Mouse (Mus musculus): ENCODE results near the gene Lhx5. TPM values are rescaled to one million over a fixed set of nuclear protein-coding genes. Genes with fewer than 3 reads are reported as not detected.

The Lhx5 gene
- polyA plus RNA-seq, 1 experiment = not detected

DNA sequence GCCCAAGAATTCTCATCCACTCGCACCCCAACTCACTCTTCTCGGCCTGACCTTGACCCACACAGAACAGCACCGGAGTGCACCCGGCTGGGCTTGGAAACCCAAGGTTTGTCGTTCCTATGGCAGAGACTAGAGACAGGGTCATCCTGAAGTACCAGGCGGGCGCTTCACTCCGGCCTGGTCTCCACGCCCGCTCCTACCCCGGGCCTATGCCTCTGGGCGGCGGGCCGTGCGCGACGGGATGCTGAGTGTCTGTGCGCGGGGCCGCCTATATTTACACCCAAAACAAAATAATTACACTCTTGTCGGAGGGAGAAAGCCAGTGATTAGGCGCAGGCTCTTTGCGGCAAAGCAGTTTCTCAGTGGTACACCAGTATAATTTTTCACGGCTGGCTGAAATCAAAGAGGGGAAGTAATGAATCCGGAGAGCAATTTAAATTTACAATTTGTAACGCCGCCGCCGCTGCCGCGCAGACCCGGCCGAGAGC is 4.0 kb upstream of the Lhx5 start:
- H3K4me1 ChIP-seq (ENCODE audit: control insufficient read depth, insufficient read depth, low read length) = no peaks in the 10 kb centered on the region
- H3K27ac ChIP-seq (ENCODE audit: control insufficient read depth, insufficient read depth, low read depth, low read length, poor library complexity) = no peak overlapping the region
- WGBS = 4% methylated on average over 33 of the region's 33 CpGs
- H3K4me3 ChIP-seq (replicated peaks; ENCODE audit: control insufficient read depth, low read depth, low read length) = no peak overlapping the region
- TF ChIP-seq POLR2A (IDR thresholded peaks at IDR 0.05; ENCODE audit: borderline replicate concordance, control insufficient read depth, low read depth, low read length) = no peak
- TF ChIP-seq CTCF (IDR thresholded peaks at IDR 0.05; ENCODE audit: control insufficient read depth, insufficient read depth, low read length) = no peak

GRCm38 (mm10) chr5:120428189-120428838 is 3.2 kb upstream of the Lhx5 start:
- WGBS = 7% methylated on average over 21 of the region's 21 CpGs
- no peaks in the 10 kb centered on the region for H3K4me1 ChIP-seq (ENCODE audit: control insufficient read depth, insufficient read depth, low read length)
- TF ChIP-seq POLR2A (IDR thresholded peaks at IDR 0.05; ENCODE audit: borderline replicate concordance, control insufficient read depth, low read depth, low read length) = no peak
- no peak for TF ChIP-seq CTCF (IDR thresholded peaks at IDR 0.05; ENCODE audit: control insufficient read depth, insufficient read depth, low read length)
- H3K27ac ChIP-seq (ENCODE audit: control insufficient read depth, insufficient read depth, low read depth, low read length, poor library complexity) = no peak overlapping the region
- no peak overlapping the region for H3K4me3 ChIP-seq (replicated peaks; ENCODE audit: control insufficient read depth, low read depth, low read length)

GRCm38 (mm10) chr5:120428990-120429389 is 2.5 kb upstream of the Lhx5 start:
- H3K4me3 ChIP-seq (replicated peaks; ENCODE audit: control insufficient read depth, low read depth, low read length) = no peak overlapping the region
- H3K27ac ChIP-seq (ENCODE audit: control insufficient read depth, insufficient read depth, low read depth, low read length, poor library complexity) = no peak overlapping the region
- H3K4me1 ChIP-seq (ENCODE audit: control insufficient read depth, insufficient read depth, low read length) = no peaks in the 10 kb centered on the region
- WGBS = 6% methylated on average over 5 of the region's 6 CpGs
- TF ChIP-seq CTCF (IDR thresholded peaks at IDR 0.05; ENCODE audit: control insufficient read depth, insufficient read depth, low read length) = no peak
- TF ChIP-seq POLR2A (IDR thresholded peaks at IDR 0.05; ENCODE audit: borderline replicate concordance, control insufficient read depth, low read depth, low read length) = no peak

DNA sequence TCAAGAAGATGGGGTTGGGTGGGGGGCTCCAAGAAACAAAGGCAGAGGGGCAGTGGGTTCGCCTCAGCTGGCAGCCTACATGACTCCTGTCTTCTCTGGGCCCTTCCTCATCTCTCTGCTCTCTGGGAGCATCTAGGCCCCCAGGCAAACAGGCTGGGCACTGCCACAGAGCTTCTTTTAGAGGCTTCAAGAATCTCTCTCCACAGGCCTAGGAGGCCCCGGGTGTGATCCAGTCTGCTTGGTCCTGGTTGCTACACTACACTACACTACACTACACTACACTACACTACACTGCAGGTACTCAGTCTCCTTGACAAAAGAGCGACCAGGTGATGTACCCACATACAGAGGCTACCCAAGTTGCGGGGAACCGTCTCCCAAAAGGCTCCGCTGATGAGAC is 1.8 kb upstream of the Lhx5 start:
- 10% methylated on average over 6 of the region's 6 CpGs for WGBS
- no peak overlapping the region for H3K27ac ChIP-seq (ENCODE audit: control insufficient read depth, insufficient read depth, low read depth, low read length, poor library complexity)
- H3K4me1 ChIP-seq (ENCODE audit: control insufficient read depth, insufficient read depth, low read length) = no peaks in the 10 kb centered on the region
- TF ChIP-seq POLR2A (IDR thresholded peaks at IDR 0.05; ENCODE audit: borderline replicate concordance, control insufficient read depth, low read depth, low read length) = no peak
- no peak for TF ChIP-seq CTCF (IDR thresholded peaks at IDR 0.05; ENCODE audit: control insufficient read depth, insufficient read depth, low read length)
- H3K4me3 ChIP-seq (replicated peaks; ENCODE audit: control insufficient read depth, low read depth, low read length) = no peak overlapping the region

DNA sequence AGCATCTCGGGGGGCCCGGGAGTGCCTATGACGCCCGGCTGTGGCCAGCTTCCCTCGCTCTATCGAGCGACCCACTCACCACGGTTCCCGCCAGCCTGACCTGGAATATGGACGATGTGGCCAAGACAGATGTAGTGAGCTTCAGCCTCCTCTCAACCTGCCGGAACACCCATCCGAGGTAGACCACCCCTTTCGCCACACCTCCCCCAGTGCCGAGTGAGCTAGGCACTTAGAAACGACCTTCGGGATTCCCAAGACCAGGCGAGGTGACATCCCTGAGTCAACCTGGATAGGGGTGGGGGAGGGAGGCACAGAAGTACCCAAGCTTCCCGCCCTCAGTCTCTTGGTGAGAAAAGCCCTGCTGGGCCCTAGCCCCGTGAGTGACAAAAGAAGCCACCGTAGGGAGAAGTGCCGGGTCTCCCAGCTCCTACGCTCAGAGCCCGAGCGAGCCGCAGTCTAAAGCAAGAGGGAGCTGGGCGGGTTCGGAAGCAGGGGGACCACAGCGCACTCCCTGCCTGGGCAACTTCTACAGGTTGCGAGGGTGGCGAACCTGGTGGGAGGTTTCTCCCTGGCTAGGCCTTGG is 407 bp upstream of the Lhx5 start:
- Histone ChIP-seq H3K4me1 (ENCODE audit: control insufficient read depth, insufficient read depth, low read length) (no peaks in the 10 kb centered on the region), H3K4me3 (replicated peaks; ENCODE audit: control insufficient read depth, low read depth, low read length) (no peak overlapping the region), H3K27ac (ENCODE audit: control insufficient read depth, insufficient read depth, low read depth, low read length, poor library complexity) (no peak overlapping the region; the same call in 1 of the 2 replicates)
- 9% methylated on average over 30 of the region's 30 CpGs for WGBS
- TF ChIP-seq CTCF (IDR thresholded peaks at IDR 0.05; ENCODE audit: control insufficient read depth, insufficient read depth, low read length) = no peak
- no peak for TF ChIP-seq POLR2A (IDR thresholded peaks at IDR 0.05; ENCODE audit: borderline replicate concordance, control insufficient read depth, low read depth, low read length)

GRCm38 (mm10) chr5:120432486-120433015 is 1.1 kb downstream of the Lhx5 start:
- H3K27ac ChIP-seq (ENCODE audit: control insufficient read depth, insufficient read depth, low read depth, low read length, poor library complexity) = no peak overlapping the region
- no peak overlapping the region for H3K4me3 ChIP-seq (replicated peaks; ENCODE audit: control insufficient read depth, low read depth, low read length)
- no peak for TF ChIP-seq CTCF (IDR thresholded peaks at IDR 0.05; ENCODE audit: control insufficient read depth, insufficient read depth, low read length)
- TF ChIP-seq POLR2A (IDR thresholded peaks at IDR 0.05; ENCODE audit: borderline replicate concordance, control insufficient read depth, low read depth, low read length) = no peak
- WGBS = 4% methylated on average over 9 of the region's 9 CpGs
- no peaks in the 10 kb centered on the region for H3K4me1 ChIP-seq (ENCODE audit: control insufficient read depth, insufficient read depth, low read length)

GRCm38 (mm10) chr5:120433135-120433760 is 1.7 kb downstream of the Lhx5 start:
- 7% methylated on average over 13 of the region's 13 CpGs for WGBS
- TF ChIP-seq POLR2A (IDR thresholded peaks at IDR 0.05; ENCODE audit: borderline replicate concordance, control insufficient read depth, low read depth, low read length) = no peak
- no peak for TF ChIP-seq CTCF (IDR thresholded peaks at IDR 0.05; ENCODE audit: control insufficient read depth, insufficient read depth, low read length)
- no peaks in the 10 kb centered on the region for H3K4me1 ChIP-seq (ENCODE audit: control insufficient read depth, insufficient read depth, low read length)
- no peak overlapping the region for H3K27ac ChIP-seq (ENCODE audit: control insufficient read depth, insufficient read depth, low read depth, low read length, poor library complexity)
- H3K4me3 ChIP-seq (replicated peaks; ENCODE audit: control insufficient read depth, low read depth, low read length) = no peak overlapping the region

GRCm38 (mm10) chr5:120434231-120434735 is 2.8 kb downstream of the Lhx5 start:
- Histone ChIP-seq H3K27ac (ENCODE audit: control insufficient read depth, insufficient read depth, low read depth, low read length, poor library complexity) (no peak overlapping the region), H3K4me3 (replicated peaks; ENCODE audit: control insufficient read depth, low read depth, low read length) (no peak overlapping the region), H3K4me1 (ENCODE audit: control insufficient read depth, insufficient read depth, low read length) (no peaks in the 10 kb centered on the region)
- WGBS = 5% methylated on average over 21 of the region's 21 CpGs
- TF ChIP-seq CTCF (IDR thresholded peaks at IDR 0.05; ENCODE audit: control insufficient read depth, insufficient read depth, low read length) = no peak
- TF ChIP-seq POLR2A (IDR thresholded peaks at IDR 0.05; ENCODE audit: borderline replicate concordance, control insufficient read depth, low read depth, low read length) = no peak
